Mouse (Mus musculus) cerebellum, adult 8-10 months (tissue): ENCODE measurements around the gene Gm44511.
"Not testable (repeated sequence)": the region's sequence is repeated elsewhere in the genome, so short reads cannot be mapped to it uniquely, and the experiment has no call there.

Source experiments
- DNase-seq: peaks from one replicate; pipeline ENCODE4 v3.0.0; 2022

Gene Gm44511

GRCm38 (mm10) chr6:128839921-128840320 is 13.8 kb upstream of the Gm44511 start:
- DNase-seq: peak; percentile 16

- peak; percentile 83 for DNase-seq
Measured at GRCm38 (mm10) chr6:128839266-128839771, 13.2 kb upstream of the Gm44511 start.

GRCm38 (mm10) chr6:128838342-128839265 is 12.5 kb upstream of the Gm44511 start:
- DNase-seq: peak; percentile 86

GRCm38 (mm10) chr6:128837454-128838341 is 11.6 kb upstream of the Gm44511 start:
- DNase-seq: peak; percentile 23

- DNase-seq: no peak
Measured at GRCm38 (mm10) chr6:128836955-128837334, 10.8 kb upstream of the Gm44511 start.

GRCm38 (mm10) chr6:128836191-128836954 is 10.3 kb upstream of the Gm44511 start:
- DNase-seq: no peak

- DNase-seq: no peak
Measured at GRCm38 (mm10) chr6:128835571-128835970, 9.5 kb upstream of the Gm44511 start.

- no peak for DNase-seq
Measured at GRCm38 (mm10) chr6:128833046-128833445, 6.9 kb upstream of the Gm44511 start.

- no peak for DNase-seq
Measured at GRCm38 (mm10) chr6:128829837-128830236, 3.7 kb upstream of the Gm44511 start.

GRCm38 (mm10) chr6:128826781-128827180 is 666 bp upstream of the Gm44511 start:
- no peak for DNase-seq

GRCm38 (mm10) chr6:128818083-128818802 is 7.9 kb downstream of the Gm44511 start:
- no peak for DNase-seq

- DNase-seq: no peak
Measured at GRCm38 (mm10) chr6:128808532-128808931, 17.6 kb downstream of the Gm44511 start.

GRCm38 (mm10) chr6:128807021-128807420 is 19.1 kb downstream of the Gm44511 start:
- DNase-seq: no peak

- DNase-seq: not testable (repeated sequence)
Measured at GRCm38 (mm10) chr6:128804823-128805640, 21.1 kb downstream of the Gm44511 start.

- DNase-seq: peak; percentile 97
Measured at GRCm38 (mm10) chr6:128802999-128803857, 22.9 kb downstream of the Gm44511 start.

- no peak for DNase-seq
Measured at GRCm38 (mm10) chr6:128802557-128802956, 23.6 kb downstream of the Gm44511 start.

GRCm38 (mm10) chr6:128800696-128801095 is 25.4 kb downstream of the Gm44511 start:
- DNase-seq: not testable (repeated sequence)

- DNase-seq: no peak
Measured at GRCm38 (mm10) chr6:128799896-128800270, 26.2 kb downstream of the Gm44511 start.

GRCm38 (mm10) chr6:128799144-128799895 is 26.8 kb downstream of the Gm44511 start:
- peak; percentile 91 for DNase-seq
